Mouse (Mus musculus): ENCODE results near the gene Rdh9. TPM values are rescaled to one million over a fixed set of nuclear protein-coding genes. Genes with fewer than 3 reads are reported as not detected.
"Not testable (repeated sequence)": the region's sequence is repeated elsewhere in the genome, so short reads cannot be mapped to it uniquely, and the experiment has no call there.

Gene Rdh9
- polyA plus RNA-seq, 1 experiment from 2014 or later = not detected

- ChIA-PET CTCF (no interaction called here), POLR2A (no interaction called here)
- ATAC-seq = no peak
- no peak for DNase-seq (ENCODE audit: low read depth, low spot score)
- no peak for TF ChIP-seq CTCF (IDR thresholded peaks at IDR 0.05)
- H3K27me3 ChIP-seq = peaks cover 12% of the 10 kb centered on the region
- in situ Hi-C loops (cut with MboI; ENCODE audit: low pct_unique_long_range_greater_than_20kb) = no loop called here
These were observed 26.1 kb downstream of the Rdh9 start for GRCm38 (mm10) chr10:127802236-127802635.

- peaks cover 18% of the 10 kb centered on the region for H3K27me3 ChIP-seq
- ChIA-PET CTCF (no interaction called here), POLR2A (no interaction called here)
- DNase-seq (ENCODE audit: low read depth, low spot score) = no peak
- no peak for TF ChIP-seq CTCF (IDR thresholded peaks at IDR 0.05)
- in situ Hi-C loops (cut with MboI; ENCODE audit: low pct_unique_long_range_greater_than_20kb) = no loop called here
- no peak for ATAC-seq
These were observed 28.2 kb downstream of the Rdh9 start for GRCm38 (mm10) chr10:127804416-127804815.

- H3K27me3 ChIP-seq = no peaks in the 10 kb centered on the region
- TF ChIP-seq CTCF (IDR thresholded peaks at IDR 0.05) = no peak
- ChIA-PET CTCF (no interaction called here), POLR2A (no interaction called here)
- DNase-seq (ENCODE audit: low read depth, low spot score) (no peak), ATAC-seq (no peak)
- in situ Hi-C loops (cut with MboI; ENCODE audit: low pct_unique_long_range_greater_than_20kb) = no loop called here
These were observed 39.7 kb downstream of the Rdh9 start for GRCm38 (mm10) chr10:127815888-127816287.

GRCm38 (mm10) chr10:127817268-127817910 is 41.2 kb downstream of the Rdh9 start:
- H3K27me3 ChIP-seq; POLR2A ChIA-PET; in situ Hi-C loops (cut with MboI; ENCODE audit: low pct_unique_long_range_greater_than_20kb); ATAC-seq; CTCF ChIA-PET; DNase-seq (ENCODE audit: low read depth, low spot score): not testable (repeated sequence)

- POLR2A ChIA-PET; ATAC-seq; CTCF ChIA-PET; H3K27me3 ChIP-seq; in situ Hi-C loops (cut with MboI; ENCODE audit: low pct_unique_long_range_greater_than_20kb); DNase-seq (ENCODE audit: low read depth, low spot score): not testable (repeated sequence)
These were observed 45.6 kb downstream of the Rdh9 start for GRCm38 (mm10) chr10:127821806-127822205.

GRCm38 (mm10) chr10:127825386-127825785 is 49.2 kb downstream of the Rdh9 start:
- in situ Hi-C loops (cut with MboI; ENCODE audit: low pct_unique_long_range_greater_than_20kb) = no loop called here
- ChIA-PET CTCF (interaction anchor here (1.5 kb wide), 1 partner anchor 75 kb away, joined by 3 read pairs; no protein-coding TSS in a partner anchor), POLR2A (no interaction called here)
- DNase-seq (ENCODE audit: low read depth, low spot score) (no peak), ATAC-seq (no peak)
- peak; percentile 47 for TF ChIP-seq CTCF (IDR thresholded peaks at IDR 0.05)
- no peaks in the 10 kb centered on the region for H3K27me3 ChIP-seq

GRCm38 (mm10) chr10:127829121-127829520 is 52.9 kb downstream of the Rdh9 start:
- POLR2A ChIA-PET = no interaction called here
- no peak for DNase-seq (ENCODE audit: low read depth, low spot score)
- ATAC-seq = no peak
- in situ Hi-C loops (cut with MboI; ENCODE audit: low pct_unique_long_range_greater_than_20kb) = no loop called here
- no peak for TF ChIP-seq CTCF (IDR thresholded peaks at IDR 0.05)
- H3K27me3 ChIP-seq = no peaks in the 10 kb centered on the region
- CTCF ChIA-PET = no interaction called here

GRCm38 (mm10) chr10:127834186-127834585 is 58.0 kb downstream of the Rdh9 start:
- DNase-seq (ENCODE audit: low read depth, low spot score); POLR2A ChIA-PET; CTCF ChIA-PET; H3K27me3 ChIP-seq; in situ Hi-C loops (cut with MboI; ENCODE audit: low pct_unique_long_range_greater_than_20kb); ATAC-seq: not testable (repeated sequence)

- ChIA-PET POLR2A (no interaction called here), CTCF (no interaction called here)
- no peak for TF ChIP-seq CTCF (IDR thresholded peaks at IDR 0.05)
- in situ Hi-C loops (cut with MboI; ENCODE audit: low pct_unique_long_range_greater_than_20kb) = no loop called here
- DNase-seq (ENCODE audit: low read depth, low spot score) = no peak
- no peaks in the 10 kb centered on the region for H3K27me3 ChIP-seq
- ATAC-seq = no peak
These were observed 59.1 kb downstream of the Rdh9 start for GRCm38 (mm10) chr10:127835292-127835691.

- CTCF ChIA-PET; ATAC-seq; DNase-seq (ENCODE audit: low read depth, low spot score); POLR2A ChIA-PET; H3K27me3 ChIP-seq; in situ Hi-C loops (cut with MboI; ENCODE audit: low pct_unique_long_range_greater_than_20kb): not testable (repeated sequence)
These were observed 61.6 kb downstream of the Rdh9 start for GRCm38 (mm10) chr10:127837793-127838192.

GRCm38 (mm10) chr10:127838539-127838938 is 62.4 kb downstream of the Rdh9 start:
- TF ChIP-seq CTCF (IDR thresholded peaks at IDR 0.05) = no peak
- ChIA-PET CTCF (no interaction called here), POLR2A (no interaction called here)
- H3K27me3 ChIP-seq = peaks cover 4% of the 10 kb centered on the region
- DNase-seq (ENCODE audit: low read depth, low spot score) (no peak), ATAC-seq (no peak)
- in situ Hi-C loops (cut with MboI; ENCODE audit: low pct_unique_long_range_greater_than_20kb) = no loop called here

GRCm38 (mm10) chr10:127840776-127841175 is 64.6 kb downstream of the Rdh9 start:
- H3K27me3 ChIP-seq = peaks cover 4% of the 10 kb centered on the region
- DNase-seq (ENCODE audit: low read depth, low spot score) (no peak), ATAC-seq (no peak)
- ChIA-PET POLR2A (no interaction called here), CTCF (no interaction called here)
- in situ Hi-C loops (cut with MboI; ENCODE audit: low pct_unique_long_range_greater_than_20kb) = no loop called here
- no peak for TF ChIP-seq CTCF (IDR thresholded peaks at IDR 0.05)

Other genes with a start within 250 kb of the Rdh9 start
- gene Nxph4, start 241.8 kb upstream of the Rdh9 start, polyA plus RNA-seq (2021) = 6.0 TPM
- 62.5 TPM for gene Lrp1, start 155.2 kb upstream of the Rdh9 start, polyA plus RNA-seq (2021)
- gene Stat6, start 133.4 kb upstream of the Rdh9 start, polyA plus RNA-seq (2021) = 67.3 TPM
- 8.0 TPM for gene Nemp1, start 109.5 kb upstream of the Rdh9 start, polyA plus RNA-seq (2021)
- gene Nab2, start 107.8 kb upstream of the Rdh9 start, polyA plus RNA-seq (2021) = 31.8 TPM
- gene Myo1a, start 71.2 kb upstream of the Rdh9 start, polyA plus RNA-seq (2021) = 0.17 TPM
- not detected for gene Tac2, start 51.9 kb upstream of the Rdh9 start, polyA plus RNA-seq (2021)
- 7.5 TPM for gene Zbtb39, start 36.8 kb upstream of the Rdh9 start, polyA plus RNA-seq (2021)
- gene Gpr182, start 24.7 kb upstream of the Rdh9 start, polyA plus RNA-seq (2021) = 0.49 TPM
- 0.05 TPM for gene Rdh1, start 16.7 kb upstream of the Rdh9 start, polyA plus RNA-seq (2021)
- gene Rdh16f1, start 16.6 kb upstream of the Rdh9 start, polyA plus RNA-seq (2021) = 0.18 TPM
- gene Rdh16, start 24.8 kb downstream of the Rdh9 start, polyA plus RNA-seq (2021) = 0.03 TPM
- gene Rdh19, start 73.5 kb downstream of the Rdh9 start, polyA plus RNA-seq (2021) = not detected
- gene Rdh16f2, start 90.1 kb downstream of the Rdh9 start, polyA plus RNA-seq (2021) = not detected
- gene Rdh7, start 112.4 kb downstream of the Rdh9 start, polyA plus RNA-seq (2021) = not detected
- not detected for gene Sdr9c7, start 122.1 kb downstream of the Rdh9 start, polyA plus RNA-seq (2021)
- not detected for gene Hsd17b6, start 231.2 kb downstream of the Rdh9 start, polyA plus RNA-seq (2021)
- gene Prim1, start 238.8 kb downstream of the Rdh9 start, polyA plus RNA-seq (2021) = 28.4 TPM

Measured in Patski (cell line).